Mouse (Mus musculus): ENCODE data around the gene Gm45062.
"Not testable (repeated sequence)": the region's sequence is repeated elsewhere in the genome, so short reads cannot be mapped to it uniquely, and the experiment has no call there.

The Gm45062 gene

DNA sequence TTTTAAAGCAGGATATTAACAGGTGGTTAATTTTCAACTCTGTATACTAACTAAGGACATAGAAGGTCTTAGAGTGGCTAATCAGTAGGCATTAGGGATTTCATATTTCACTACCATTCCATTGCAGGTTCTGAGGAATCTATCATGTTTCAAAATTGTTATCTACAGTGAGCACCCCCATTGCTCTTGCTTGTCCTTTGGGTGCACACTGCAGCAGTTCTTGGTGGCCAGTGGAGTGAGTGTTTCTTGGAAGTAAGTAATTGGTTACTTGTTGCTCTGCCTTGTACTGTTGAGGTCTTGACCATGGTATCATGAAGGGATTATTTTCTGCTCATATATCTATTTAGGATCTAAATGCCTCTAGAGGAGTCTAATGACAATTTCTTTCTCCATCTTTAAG lies 57.0 kb downstream of the Gm45062 start:
- no peak for DNase-seq (ENCODE audit: low spot score)

DNA sequence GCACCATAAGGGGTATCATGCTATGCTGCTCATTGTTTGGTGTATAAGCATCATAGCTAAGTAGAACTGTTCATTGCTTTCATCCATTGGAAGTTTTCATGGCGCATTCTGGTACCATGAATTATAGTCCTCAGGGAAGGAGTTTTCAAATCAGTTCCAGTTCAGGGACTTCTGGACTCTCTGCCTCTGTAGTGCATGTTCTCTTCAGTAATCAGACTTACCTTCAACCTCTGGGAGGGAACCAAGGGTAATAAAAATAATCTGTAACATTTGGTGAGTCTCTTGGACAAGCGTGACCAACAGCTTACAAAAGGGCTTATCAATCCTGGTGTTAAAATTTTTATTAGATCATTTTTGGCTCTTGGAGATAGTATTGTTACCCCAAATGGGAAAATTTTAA lies 60.3 kb downstream of the Gm45062 start:
- DNase-seq (ENCODE audit: low spot score), result no peak

- DNase-seq (ENCODE audit: low spot score), result not testable (repeated sequence)
Observed at GRCm38 (mm10) chr6:8331496-8331895, 72.2 kb downstream of the Gm45062 start.

DNA sequence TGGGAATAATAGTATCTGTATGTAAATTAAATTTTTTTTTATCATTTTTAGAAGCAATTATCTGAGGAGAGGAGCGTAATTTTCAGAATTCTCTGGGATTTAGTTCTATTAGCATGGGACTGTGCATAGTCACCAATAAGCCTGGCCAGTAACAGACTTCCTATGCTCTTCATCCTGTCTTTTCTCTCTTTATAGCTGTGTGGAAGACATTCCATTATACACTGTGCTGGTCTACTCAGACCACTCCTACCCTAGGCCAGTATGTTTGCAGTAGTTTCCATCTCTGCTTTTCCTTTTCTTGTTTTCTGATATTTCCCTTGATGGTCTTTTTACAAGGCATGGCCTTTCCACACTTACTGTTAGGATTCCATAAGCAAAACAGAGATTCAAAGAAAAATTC lies 74.1 kb downstream of the Gm45062 start:
- no peak for DNase-seq (ENCODE audit: low spot score)

DNA sequence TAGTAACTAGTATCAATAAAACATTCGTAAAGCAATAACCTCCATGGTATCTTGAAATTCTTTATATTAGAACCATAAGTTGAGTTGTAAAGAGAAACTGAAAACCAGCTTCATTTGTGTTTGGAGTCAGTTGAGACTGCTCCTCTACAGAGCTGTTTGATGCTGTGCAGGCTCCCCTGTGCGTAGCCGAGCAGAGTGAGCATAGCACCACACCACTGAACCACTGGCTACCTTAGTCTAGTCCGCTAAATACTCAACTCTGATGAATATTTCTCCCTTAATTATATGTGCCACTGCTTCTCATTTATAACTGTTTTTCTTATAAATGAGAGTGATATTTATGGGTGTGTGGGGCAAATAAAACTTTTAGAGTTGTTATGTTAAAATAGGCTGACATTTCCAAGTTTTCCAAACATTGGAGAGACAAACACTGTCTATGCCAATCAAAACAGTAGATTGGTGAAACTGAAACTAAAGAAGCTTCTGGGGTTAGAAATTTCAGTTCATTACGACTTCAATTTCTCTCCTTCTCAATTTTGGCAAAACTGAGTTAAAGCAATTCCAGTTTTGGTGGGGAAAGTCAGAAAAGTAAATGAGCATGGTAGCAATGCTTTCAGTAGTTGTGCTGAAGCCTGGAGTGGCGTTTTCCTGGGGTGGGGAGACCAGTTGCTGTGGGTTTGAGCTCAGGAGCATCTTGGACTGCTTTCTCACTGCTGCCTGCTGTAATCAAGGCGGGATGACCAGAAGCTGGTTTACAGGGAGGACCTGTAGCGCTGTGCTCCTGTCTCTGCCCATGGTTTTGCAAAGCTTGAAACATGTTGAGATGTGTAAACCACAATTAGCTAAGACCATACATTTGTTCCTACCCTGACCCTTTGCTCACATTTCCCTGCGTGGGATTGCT lies 77.5 kb downstream of the Gm45062 start:
- DNase-seq (ENCODE audit: low spot score), result no peak

DNA sequence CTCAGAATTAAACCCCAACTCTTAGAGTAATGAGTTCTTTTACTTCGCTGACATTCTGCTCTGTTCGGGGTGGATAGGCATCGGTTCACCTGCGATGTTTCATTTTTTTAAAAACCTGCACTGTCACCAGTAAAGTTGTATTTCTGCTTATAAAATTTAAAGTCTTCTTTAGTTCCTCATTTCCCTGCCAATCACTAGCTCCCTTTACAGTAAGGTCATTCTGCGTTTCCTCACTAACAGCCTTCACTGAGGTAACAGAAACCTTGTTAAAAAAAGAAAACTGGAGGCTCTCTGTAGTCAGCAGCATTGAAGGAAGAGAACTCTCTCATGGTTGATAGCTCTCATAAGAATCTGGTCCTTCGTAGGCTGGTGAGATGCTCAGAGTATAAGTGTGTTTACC lies 80.2 kb downstream of the Gm45062 start:
- DNase-seq (ENCODE audit: low spot score), result no peak

- no peak for DNase-seq (ENCODE audit: low spot score)
Observed at GRCm38 (mm10) chr6:8343271-8343670, 84.0 kb downstream of the Gm45062 start.

GRCm38 (mm10) chr6:8345219-8345856 lies 86.1 kb downstream of the Gm45062 start:
- DNase-seq (ENCODE audit: low spot score), result peak; percentile 66

- DNase-seq (ENCODE audit: low spot score), result no peak
Observed at GRCm38 (mm10) chr6:8347154-8347553, 87.9 kb downstream of the Gm45062 start.

- no peak for DNase-seq (ENCODE audit: low spot score)
Observed at GRCm38 (mm10) chr6:8348344-8348743, 89.1 kb downstream of the Gm45062 start.

GRCm38 (mm10) chr6:8349060-8349670 lies 89.9 kb downstream of the Gm45062 start:
- no peak for DNase-seq (ENCODE audit: low spot score)

DNA sequence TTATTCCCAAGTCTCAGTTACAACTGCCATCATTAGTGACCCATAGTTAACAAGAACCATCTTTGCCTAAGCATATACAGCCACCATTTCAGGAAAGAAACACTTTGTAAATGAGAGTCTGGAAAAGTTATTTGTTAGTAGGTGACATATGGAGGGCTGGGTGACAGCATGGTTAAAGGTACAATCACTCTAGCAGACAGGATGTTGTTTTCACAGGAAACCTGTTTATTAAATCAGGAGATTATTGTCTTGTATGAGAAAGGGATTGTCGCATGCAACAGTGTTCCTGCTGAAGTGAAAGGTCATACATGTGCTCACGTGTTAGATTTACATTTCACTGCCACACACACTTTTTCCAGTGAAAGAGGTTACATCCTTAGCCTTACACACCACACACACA lies 92.3 kb downstream of the Gm45062 start:
- no peak for DNase-seq (ENCODE audit: low spot score)

DNA sequence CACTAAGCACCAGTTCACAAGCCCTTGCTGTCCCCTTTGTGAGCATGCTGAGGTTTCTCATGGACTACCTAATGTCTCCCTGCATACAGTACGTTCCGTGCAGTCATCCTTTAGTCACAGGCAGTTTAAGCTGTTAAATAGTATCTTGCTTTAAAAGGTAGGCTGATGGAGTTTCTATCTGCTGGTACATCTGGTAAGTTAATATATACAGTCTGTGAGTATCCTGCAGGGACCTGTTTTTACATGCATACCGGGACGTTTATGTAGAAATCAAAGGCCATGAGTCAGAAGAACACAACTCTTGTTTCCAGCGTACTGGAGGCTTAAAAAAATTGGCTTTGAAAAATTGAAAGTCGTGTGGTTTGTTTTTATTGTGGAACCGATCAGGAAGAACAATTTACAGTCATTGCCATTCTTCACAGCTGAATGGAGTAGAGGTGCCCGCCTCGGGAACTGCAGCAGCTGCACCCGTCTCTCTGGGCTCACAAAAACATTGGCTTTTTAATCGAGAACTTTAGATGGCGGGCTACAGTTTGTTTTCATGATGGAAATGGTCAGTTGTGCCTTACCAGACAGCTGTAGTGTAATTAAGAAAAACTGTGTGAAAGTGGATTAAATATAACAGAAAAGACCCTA lies 93.4 kb downstream of the Gm45062 start:
- no peak for DNase-seq (ENCODE audit: low spot score)

DNA sequence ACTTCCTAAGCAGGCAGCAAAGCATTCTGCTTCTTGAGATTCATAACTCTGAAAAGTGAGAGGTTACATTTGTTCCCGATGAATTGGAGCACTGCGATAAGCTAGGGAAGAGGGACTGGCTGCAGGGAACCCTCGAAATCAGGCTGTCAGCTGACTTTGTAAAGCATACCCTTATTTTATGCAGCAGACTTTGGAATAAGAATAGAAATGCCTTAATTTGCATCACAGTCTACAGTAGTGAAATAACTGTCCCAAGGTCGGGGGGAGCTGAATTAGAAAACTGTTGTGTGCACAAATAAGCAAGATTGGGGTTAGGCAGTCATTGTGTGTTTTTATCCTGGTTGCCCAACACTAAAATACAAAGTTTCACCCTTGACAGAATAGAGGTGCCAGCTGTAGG lies 94.2 kb downstream of the Gm45062 start:
- no peak for DNase-seq (ENCODE audit: low spot score)

DNA sequence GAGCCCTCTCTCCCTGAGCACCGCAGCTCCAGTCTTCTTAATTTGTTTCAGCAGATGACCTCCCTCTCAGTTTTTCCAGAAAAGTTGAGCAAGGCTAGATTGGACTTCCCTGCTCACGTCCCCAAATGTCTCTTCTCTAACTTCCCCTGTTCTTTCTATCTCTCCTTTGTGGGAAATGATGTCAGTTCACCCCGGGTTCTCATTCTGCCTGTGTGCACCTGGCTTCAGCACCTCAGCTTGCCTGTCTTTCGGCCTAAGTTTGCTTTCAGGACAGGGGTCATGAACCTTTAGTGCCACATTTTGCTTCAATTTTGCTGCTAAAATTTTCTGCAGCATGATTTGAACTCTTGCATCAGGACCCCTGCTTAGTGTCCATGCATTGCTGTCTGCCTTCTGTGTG lies 95.6 kb downstream of the Gm45062 start:
- DNase-seq (ENCODE audit: low spot score), result no peak

DNA sequence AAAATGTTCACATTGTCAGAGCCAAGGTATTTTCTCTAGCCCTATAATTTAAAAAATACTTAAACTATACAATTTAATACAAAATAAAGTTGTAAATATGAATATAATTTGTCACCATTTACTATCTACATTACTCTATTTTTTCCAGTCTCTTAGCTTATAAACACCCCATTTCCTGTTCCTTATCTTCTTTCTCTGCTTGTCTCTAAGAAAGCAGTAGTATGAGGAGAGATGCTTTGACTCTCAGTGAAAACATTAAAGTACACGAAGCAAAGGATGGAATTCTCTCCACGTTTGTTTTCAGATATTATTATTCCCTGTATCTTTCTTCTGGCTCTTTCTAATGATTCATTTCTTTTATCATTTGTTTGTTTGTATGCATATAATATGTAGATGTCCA lies 99.0 kb downstream of the Gm45062 start:
- no peak for DNase-seq (ENCODE audit: low spot score)

DNA sequence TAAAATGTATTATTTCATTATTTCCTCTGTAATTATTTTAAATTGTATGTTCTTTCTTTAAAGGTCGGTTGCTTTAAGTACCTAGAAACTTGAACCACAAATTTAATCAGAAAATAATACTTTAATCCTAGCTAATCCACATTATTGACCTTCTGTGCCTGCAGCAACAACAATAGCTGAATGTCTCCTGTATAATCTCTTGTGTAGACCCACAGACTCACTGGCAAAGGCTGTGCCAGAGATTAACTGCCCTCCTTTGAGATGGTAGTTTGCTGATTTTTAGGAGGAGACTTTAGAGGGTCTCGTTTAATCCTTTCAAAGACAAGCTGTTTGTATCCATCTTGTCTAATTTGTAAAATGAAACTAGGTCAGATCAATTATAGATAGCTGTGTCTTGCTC lies 99.5 kb downstream of the Gm45062 start:
- no peak for DNase-seq (ENCODE audit: low spot score)

- no peak for DNase-seq (ENCODE audit: low spot score)
Observed at GRCm38 (mm10) chr6:8360805-8361204, 101.6 kb downstream of the Gm45062 start.

- DNase-seq (ENCODE audit: low spot score), result no peak
Observed at GRCm38 (mm10) chr6:8364033-8364756, 104.9 kb downstream of the Gm45062 start.

- no peak for DNase-seq (ENCODE audit: low spot score)
Observed at GRCm38 (mm10) chr6:8364757-8365150, 105.5 kb downstream of the Gm45062 start.

DNA sequence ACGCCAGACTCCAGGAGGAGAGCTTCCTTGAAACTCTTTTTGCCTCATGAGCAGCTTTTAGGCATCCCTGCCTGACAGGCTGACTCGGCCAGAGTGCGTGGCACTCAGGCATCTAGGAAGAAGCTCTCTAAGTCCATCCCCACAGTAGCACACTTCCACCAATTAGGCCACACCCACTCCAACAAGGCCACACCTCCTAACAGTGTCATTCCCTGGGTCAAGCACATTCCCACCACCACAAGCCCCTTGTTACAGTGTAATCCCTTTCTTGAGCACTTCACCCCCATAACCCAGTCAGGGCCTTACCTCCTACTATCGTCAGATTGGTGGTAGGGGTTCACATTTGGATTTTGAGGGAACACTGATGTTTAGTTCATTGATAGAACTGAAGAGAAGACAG lies 108.4 kb downstream of the Gm45062 start:
- no peak for DNase-seq (ENCODE audit: low spot score)
